Mouse (Mus musculus) kidney, postnatal 36 days (tissue): Measurements from ENCODE around the gene Gse1.

ENCODE experiments used
- DNase-seq, 2 experiments: peaks; one replicate each; pipeline ENCODE4 v3.0.0; 2021 to 2022; ENCODE audit warnings: mixed read lengths in 2 of 2

The Gse1 gene

GRCm38 (mm10) chr8:120560535-120560934 is 332.3 kb downstream of the Gse1 start:
- DNase-seq, result no peak

DNA sequence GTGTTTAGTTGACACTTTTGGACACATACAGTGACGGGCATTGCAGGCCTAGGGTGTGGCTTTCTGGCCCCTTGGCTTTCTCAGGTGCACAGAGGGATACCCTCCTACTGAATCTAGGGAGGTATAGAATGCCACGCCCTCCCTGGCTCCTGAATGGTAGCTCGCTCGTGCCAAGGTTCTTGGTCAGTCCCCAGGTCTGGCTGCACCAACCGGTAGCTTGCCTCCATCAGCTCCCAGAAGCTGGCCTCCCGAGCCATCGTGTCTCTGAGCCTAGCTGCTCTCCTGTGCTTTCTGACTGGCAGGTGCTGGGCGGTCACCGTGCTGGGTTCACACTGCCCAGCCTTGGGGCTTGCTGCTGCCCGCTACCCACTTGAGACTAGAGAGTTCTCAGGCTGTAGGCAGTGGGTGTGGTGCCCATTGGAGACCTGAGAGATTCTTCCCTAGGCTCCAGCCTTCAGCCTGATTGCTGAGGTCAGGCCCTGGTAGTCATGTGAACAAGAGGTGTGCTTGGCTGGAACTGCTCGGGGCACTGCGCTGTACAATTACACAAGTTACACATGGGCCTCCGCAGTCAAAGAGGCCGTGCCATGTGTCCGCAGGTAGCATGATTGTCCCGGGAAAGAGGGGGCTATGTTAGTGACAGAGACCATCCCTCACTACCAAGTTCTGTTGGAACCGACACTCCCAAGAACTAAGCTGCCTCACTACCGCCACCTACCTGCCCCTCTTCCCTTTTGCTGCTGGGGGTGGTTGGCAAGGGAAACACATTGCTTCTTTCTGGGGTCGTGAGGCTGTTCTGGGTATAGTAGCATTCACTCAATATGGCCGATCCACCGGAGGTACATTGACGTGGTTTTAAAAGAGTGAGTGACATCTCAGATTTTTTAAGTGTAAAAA is 333.5 kb downstream of the Gse1 start:
- peak in 1 of 2 experiments; percentile 69 for DNase-seq

GRCm38 (mm10) chr8:120562680-120563347 is 334.6 kb downstream of the Gse1 start:
- no peak for DNase-seq

DNA sequence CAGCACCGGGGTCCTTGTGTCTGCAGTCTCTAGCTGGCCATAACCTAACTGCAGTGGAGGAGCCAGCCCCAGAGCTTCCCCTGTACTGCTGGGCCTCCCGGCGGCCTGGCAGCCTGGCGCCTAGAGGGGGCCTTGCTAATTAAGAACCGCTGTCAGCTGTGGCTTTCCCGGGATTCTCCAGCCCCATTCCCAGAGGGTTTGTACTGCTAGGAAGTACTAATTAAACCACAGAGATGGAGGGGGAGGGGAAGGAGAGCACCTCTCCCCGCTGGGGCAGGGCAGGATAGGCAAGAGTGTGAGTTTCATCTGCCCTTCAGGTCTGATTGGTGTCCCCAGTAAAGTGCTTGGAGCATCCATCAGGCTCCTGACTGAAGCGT is 335.1 kb downstream of the Gse1 start:
- DNase-seq, result no peak

- DNase-seq, result peak; percentile 95 to 96
Measured at GRCm38 (mm10) chr8:120563851-120564837, 335.9 kb downstream of the Gse1 start.

DNA sequence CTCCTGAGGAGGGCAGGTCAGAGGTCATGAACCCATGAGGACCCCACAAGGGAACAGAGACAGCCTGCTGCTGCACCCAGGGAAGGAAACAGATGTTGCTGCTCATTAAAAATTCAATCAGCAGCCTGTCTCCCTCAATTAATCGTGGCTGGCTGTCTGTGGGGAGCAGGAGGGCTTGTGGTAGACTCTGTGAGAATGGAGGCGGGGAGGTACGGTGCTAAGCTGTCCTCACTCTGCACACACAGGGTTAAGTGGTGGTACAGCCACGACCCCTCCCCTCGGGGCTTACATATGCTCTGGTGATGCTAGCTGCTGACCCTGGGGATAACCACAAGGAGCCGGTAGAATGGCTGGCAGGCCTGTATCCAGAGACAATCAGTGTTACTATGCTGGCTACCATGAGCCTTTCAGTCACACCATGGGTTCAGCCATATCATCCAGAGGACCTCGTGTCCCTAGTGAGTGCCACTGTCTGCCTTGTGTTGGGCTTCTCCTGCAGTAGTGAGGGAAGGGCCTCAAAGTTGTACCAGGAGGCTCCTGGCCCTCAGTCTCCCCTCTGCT is 337.0 kb downstream of the Gse1 start:
- DNase-seq, result no peak

- no peak for DNase-seq
Measured at GRCm38 (mm10) chr8:120566681-120567080, 338.4 kb downstream of the Gse1 start.

DNA sequence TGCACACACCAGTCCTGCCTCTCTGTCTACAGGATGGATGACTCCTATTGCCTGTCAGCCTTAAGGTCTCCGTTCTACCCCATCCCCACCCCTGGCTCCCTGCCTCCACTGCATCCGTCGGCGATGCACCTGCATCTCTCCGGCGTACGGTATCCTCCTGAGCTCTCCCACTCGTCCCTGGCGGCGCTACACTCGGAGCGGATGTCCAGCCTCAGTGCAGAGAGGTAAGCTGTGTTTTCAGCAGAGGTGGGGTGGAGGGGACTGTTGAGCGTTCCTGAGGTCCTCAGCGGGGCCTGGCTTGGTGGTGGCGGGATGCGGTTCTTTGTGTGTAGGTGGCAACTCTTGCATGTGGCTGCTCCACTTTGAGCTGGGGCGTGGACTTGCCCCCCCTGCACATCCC is 339.5 kb downstream of the Gse1 start:
- no peak for DNase-seq

- DNase-seq, result no peak
Measured at GRCm38 (mm10) chr8:120568164-120568798, 340.0 kb downstream of the Gse1 start.

DNA sequence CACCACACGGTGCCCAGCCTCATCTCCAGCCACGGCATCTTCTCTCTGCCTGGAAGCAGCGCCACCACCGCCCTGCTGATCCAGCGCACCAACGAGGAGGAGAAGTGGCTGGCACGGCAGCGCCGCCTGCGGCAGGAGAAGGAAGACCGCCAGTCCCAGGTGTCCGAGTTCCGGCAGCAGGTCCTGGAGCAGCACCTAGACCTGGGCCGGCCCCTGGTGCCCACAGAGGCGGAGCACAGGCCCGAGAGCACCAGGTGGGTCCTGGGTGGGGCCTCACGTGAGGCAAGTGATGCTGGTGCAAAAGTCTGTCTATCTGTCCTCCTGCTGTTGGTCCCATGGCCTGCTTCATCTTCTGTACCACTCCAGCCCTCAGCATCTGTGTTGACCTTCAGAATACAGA is 340.9 kb downstream of the Gse1 start:
- no peak for DNase-seq

GRCm38 (mm10) chr8:120569939-120570715 is 341.9 kb downstream of the Gse1 start:
- DNase-seq, result peak; percentile 62 to 88

DNA sequence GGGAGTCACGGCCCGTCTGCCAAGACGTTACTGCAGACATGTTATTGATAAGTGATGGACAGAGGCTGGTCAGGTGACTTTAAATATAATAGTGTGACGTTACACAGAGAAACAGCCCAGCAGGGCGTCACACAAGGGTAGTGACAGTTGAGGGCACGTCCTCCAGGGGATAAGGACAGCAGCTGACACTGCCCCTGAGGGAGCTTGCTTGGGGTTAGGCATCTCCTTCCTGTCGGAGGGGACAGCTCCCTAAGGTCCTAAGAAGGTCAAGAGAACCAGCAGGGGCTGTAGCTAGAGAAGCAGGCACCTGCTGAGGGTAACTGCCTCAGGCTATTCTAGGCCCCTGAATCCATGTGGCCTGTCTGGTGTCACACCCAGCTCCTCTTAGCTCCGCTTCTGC is 343.3 kb downstream of the Gse1 start:
- DNase-seq, result no peak

DNA sequence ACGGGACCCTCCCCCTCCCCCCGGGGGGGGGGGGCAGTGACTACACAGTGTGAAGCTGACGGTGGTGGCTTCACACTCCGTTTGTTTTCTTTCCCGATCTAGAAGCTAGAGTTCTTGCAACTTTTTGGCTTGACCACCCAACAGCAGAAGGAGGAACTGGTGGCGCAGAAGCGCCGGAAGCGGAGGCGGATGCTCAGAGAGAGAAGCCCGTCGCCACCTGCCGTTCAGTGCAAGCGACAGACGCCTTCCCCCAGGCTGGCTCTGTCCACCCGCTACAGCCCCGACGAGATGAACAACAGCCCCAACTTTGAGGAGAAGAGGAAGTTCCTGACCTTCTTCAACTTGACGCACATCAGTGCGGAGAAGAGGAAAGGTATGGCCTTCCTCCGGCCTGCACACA is 344.3 kb downstream of the Gse1 start:
- no peak for DNase-seq

DNA sequence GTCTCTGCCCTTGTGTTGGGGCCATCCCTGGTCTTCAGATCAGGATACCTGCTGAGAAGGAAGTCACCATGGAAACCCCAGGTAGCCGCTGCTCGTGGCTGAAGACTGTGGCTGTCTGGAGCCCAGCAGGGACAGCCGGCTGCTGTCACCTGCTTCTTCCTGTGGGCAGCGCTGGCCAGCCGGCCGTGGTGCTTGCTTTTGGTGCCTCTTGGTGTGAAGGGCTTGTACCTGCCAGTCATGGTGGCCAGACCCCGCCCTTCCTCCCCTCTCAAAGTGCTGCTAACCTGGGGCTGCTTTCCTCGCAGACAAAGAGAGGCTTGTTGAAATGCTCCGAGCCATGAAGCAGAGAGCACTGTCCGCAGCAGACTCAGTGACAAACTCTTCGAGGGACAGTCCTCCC is 345.6 kb downstream of the Gse1 start:
- DNase-seq, result no peak

- DNase-seq, result peak; percentile 39 to 61
Measured at GRCm38 (mm10) chr8:120574941-120575340, 346.7 kb downstream of the Gse1 start.

DNA sequence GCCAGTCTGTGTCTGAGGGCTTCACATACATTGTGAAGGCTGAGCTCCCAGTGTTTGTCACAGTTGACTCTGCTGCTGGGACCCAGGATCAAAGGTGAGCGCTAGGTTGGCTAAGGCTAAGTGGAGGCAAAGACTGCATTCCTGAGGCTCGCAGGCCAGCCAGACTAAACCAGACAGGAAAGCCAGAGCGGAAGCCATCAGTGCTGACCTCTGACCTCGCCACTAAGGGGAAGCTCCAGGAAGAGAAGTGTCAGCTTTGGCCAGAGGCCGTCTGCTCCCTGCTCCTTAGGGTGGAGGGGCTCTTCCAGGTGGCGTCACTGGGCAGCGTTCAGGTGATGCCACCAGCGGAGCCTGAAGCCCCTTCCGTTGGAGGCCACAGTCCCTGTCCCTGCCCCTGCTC is 347.5 kb downstream of the Gse1 start:
- peak; percentile 86 to 88 for DNase-seq

- DNase-seq, result no peak
Measured at GRCm38 (mm10) chr8:120577821-120578220, 349.6 kb downstream of the Gse1 start.

DNA sequence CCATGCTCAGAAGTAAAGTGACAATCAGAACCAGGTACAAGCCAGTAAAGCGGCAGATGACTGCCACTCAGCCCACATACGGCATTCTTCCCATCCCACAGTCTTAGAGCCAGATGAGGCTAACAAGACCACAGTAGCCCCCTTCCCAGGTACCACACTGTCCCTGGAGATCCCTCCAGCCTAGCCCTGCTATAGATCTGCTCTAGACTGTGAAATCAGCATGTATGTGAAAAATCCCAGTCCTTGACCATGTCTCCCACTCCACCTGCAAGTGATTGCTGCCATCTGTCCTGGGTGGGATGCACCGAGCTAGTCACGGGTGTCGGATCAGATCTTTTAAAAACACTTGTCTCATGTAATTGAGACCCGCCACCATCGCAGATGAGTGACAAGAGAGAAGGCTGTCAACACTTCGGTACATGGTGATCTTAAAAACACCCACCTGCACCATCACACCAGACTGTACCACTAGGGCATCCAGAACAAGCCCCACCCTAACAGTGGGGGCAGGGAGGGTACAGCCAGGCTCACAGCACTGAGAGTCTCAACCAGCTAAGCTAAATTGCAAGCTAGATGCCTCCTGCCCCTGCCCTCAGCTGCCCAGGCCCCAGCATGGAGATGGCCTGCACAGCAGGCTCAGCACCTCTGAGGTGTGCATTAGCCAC is 352.2 kb downstream of the Gse1 start:
- DNase-seq, result no peak

- no peak for DNase-seq
Measured at GRCm38 (mm10) chr8:120581329-120581728, 353.1 kb downstream of the Gse1 start.

GRCm38 (mm10) chr8:120581811-120582210 is 353.6 kb downstream of the Gse1 start:
- peak; percentile 27 to 39 for DNase-seq

DNA sequence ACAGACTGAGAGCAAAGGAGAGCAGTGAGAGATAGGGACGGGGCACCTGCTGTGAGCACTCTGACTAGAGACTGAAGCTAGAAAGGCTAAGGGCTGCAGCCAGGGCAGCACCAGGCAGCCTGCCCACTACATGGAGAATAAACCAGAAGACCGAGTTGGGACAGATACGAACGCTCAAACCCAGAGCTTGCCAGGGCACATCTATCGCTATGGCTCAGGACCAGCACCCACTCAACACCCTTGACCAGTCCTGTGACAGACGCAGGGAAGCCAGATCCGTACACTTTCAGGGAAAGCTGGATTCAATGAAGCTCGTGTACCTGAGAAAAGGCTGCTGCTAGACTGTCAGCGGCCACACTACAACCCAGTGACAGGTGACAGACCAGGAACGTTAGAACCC is 357.3 kb downstream of the Gse1 start:
- DNase-seq, result no peak
